Mouse (Mus musculus) heart, postnatal 4 days (tissue): ENCODE measurements around the gene Vrk1. TPM values are rescaled to one million over a fixed set of nuclear protein-coding genes. Genes with fewer than 3 reads are reported as not detected.

ENCODE experiments used
- DNase-seq: peaks from one replicate; pipeline ENCODE4 v3.0.0; 2021
- total RNA-seq, 2 experiments: library from RNA; stranded (reverse); gene quantifications; 2 replicates each; pipeline ENCODE4 v1.2.3; 2021

Vrk1 gene
- total RNA-seq, 2 experiments from 2014 or later: 26.4 to 28.0 TPM

- no peak for DNase-seq
These were observed 42.2 kb downstream of the Vrk1 start for GRCm38 (mm10) chr12:106052271-106052670.

- peak; percentile 89 for DNase-seq
These were observed 45.8 kb downstream of the Vrk1 start for GRCm38 (mm10) chr12:106055799-106056198.

GRCm38 (mm10) chr12:106059873-106060573 is 50.0 kb downstream of the Vrk1 start:
- DNase-seq: no peak

- no peak for DNase-seq
These were observed 60.6 kb downstream of the Vrk1 start for GRCm38 (mm10) chr12:106070434-106071155.

GRCm38 (mm10) chr12:106071575-106072166 is 61.6 kb downstream of the Vrk1 start:
- no peak for DNase-seq

- no peak for DNase-seq
These were observed 64.5 kb downstream of the Vrk1 start for GRCm38 (mm10) chr12:106074371-106075155.

- DNase-seq: no peak
These were observed 66.1 kb downstream of the Vrk1 start for GRCm38 (mm10) chr12:106076131-106076530.

GRCm38 (mm10) chr12:106080511-106080910 is 70.5 kb downstream of the Vrk1 start:
- no peak for DNase-seq

GRCm38 (mm10) chr12:106080945-106081747 is 71.1 kb downstream of the Vrk1 start:
- DNase-seq: no peak

GRCm38 (mm10) chr12:106081748-106082140 is 71.7 kb downstream of the Vrk1 start:
- no peak for DNase-seq

GRCm38 (mm10) chr12:106082191-106082957 is 72.3 kb downstream of the Vrk1 start:
- no peak for DNase-seq

- DNase-seq: no peak
These were observed 72.9 kb downstream of the Vrk1 start for GRCm38 (mm10) chr12:106082958-106083381.

- no peak for DNase-seq
These were observed 74.1 kb downstream of the Vrk1 start for GRCm38 (mm10) chr12:106084126-106084525.

GRCm38 (mm10) chr12:106094827-106095226 is 84.8 kb downstream of the Vrk1 start:
- no peak for DNase-seq

GRCm38 (mm10) chr12:106102003-106102402 is 92.0 kb downstream of the Vrk1 start:
- no peak for DNase-seq

- DNase-seq: no peak
These were observed 93.0 kb downstream of the Vrk1 start for GRCm38 (mm10) chr12:106102726-106103643.

- DNase-seq: no peak
These were observed 97.2 kb downstream of the Vrk1 start for GRCm38 (mm10) chr12:106107272-106107671.

GRCm38 (mm10) chr12:106115070-106115891 is 105.3 kb downstream of the Vrk1 start:
- peak; percentile 71 for DNase-seq

GRCm38 (mm10) chr12:106115892-106116206 is 105.8 kb downstream of the Vrk1 start:
- DNase-seq: no peak
